Comparison of ENCODE assay signal across 26 mouse cellular contexts in genomic region chr13:99037131-99037530, GRCm38 (mm10). TPM values are rescaled to one million over a fixed set of nuclear protein-coding genes. Genes with fewer than 3 reads are reported as not detected.
"Had no signal": no experiment of that assay in that cellular context is flagged by ENCODE, and none has a peak within 500 bp of the region (broad histone marks: within the 10 kb centered on the region; RNA-seq: fewer than 3 reads in every experiment).

No protein-coding gene starts in this region.

- H3K9ac ChIP-seq: limb, embryonic 13.5 days; liver, embryonic 15.5 days; stomach, embryonic 15.5 days had no signal

- H3K4me1 ChIP-seq: stomach, embryonic 15.5 days had no signal

- H3K9me3 ChIP-seq: limb, embryonic 10.5 days; limb, embryonic 13.5 days; liver, embryonic 15.5 days; stomach, embryonic 15.5 days had no signal

- DNase-seq: kidney, adult 2 months; kidney, postnatal 25 days; layer of hippocampus, adult 9-11 months; liver; lung, adult 2 months; lung, postnatal 14 days; lung, postnatal 4 days; retina, postnatal 1 day; right cerebral cortex, postnatal 25 days; spleen, adult 18-20 months; thymus, postnatal 25 days had no signal

- H3K4me3 ChIP-seq: layer of hippocampus, adult 2 months; limb, embryonic 10.5 days; limb, embryonic 13.5 days; liver, embryonic 15.5 days; myocyte; stomach, embryonic 15.5 days had no signal

- H3K4me2 ChIP-seq: limb, embryonic 13.5 days; liver, embryonic 15.5 days; midbrain, embryonic 11.5 days; stomach, embryonic 15.5 days had no signal

- H3K36me3 ChIP-seq: limb, embryonic 10.5 days; limb, embryonic 13.5 days; liver, embryonic 15.5 days; stomach, embryonic 15.5 days had no signal

- ATAC-seq: intestine, embryonic 16.5 days; midbrain, embryonic 16.5 days had no signal

- H3K27me3 ChIP-seq: limb, embryonic 13.5 days; stomach, embryonic 15.5 days had no signal

- H3K27ac ChIP-seq: kidney, postnatal 0 days; layer of hippocampus, adult 2 months; limb, embryonic 13.5 days; liver, embryonic 15.5 days; stomach, embryonic 15.5 days had no signal

RNA-seq across cellular contexts. Expression of gene 1700024P04Rik, which starts 52.8 kb away (rescaled TPM):
- polyA plus RNA-seq: intestine, embryonic 16.5 days; kidney, adult 2 months; kidney, embryonic 14.5 days; kidney, postnatal 0 days; large intestine, adult 2 months; limb, embryonic 10.5 days; limb, embryonic 13.5 days; liver, embryonic 15.5 days; lung, adult 2 months; lung, embryonic 16.5 days; midbrain, embryonic 11.5 days; midbrain, embryonic 16.5 days; myocyte; neural tube, embryonic 14.5 days; stomach, embryonic 15.5 days; thymus, postnatal 0 days had no signal
